Mouse (Mus musculus): Measurements from ENCODE around the gene Ppp2r5c. TPM values are rescaled to one million over a fixed set of nuclear protein-coding genes. Genes with fewer than 3 reads are reported as not detected.

The Ppp2r5c gene
- total RNA-seq, 2 experiments from 2014 or later: 242 to 247 TPM

DNA sequence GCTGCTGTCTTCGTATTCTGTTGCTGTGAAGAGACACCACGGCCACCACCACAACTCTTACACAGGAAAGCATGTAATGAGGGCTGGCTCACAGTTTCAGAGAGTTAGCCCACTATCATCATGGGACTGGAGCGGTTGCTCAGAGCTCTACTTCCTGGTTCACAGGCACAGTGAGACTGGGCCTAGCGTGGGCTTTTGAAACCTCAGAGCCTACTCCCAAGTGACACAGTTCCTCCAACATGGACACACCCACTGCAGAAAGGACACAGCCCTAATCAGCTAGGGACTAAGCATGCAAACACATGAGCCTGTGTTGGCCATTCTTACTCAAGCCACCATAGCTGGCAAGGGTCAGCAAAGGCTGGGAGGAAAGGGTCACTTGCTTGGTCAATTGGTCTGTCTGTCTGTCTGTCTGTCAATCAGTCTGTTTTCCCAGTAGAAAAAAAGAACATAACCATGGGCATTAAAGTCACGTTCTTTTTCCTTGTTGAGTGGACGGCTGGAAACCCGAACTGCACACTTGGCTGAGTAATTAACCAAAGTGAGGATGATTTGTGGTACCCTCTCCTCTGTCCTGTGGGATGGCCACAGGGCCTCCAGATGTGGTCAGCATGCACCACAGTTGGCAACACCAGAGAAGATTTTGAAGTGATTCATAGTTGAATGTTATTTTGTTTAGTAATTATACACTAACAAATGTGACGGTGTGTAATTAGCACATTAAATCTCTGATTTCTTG lies 56.7 kb downstream of the Ppp2r5c start:
- intact Hi-C loops (cut with DNase I): no loop called here
- no peak for DNase-seq (ENCODE audit: low spot score in 2 of 2)

DNA sequence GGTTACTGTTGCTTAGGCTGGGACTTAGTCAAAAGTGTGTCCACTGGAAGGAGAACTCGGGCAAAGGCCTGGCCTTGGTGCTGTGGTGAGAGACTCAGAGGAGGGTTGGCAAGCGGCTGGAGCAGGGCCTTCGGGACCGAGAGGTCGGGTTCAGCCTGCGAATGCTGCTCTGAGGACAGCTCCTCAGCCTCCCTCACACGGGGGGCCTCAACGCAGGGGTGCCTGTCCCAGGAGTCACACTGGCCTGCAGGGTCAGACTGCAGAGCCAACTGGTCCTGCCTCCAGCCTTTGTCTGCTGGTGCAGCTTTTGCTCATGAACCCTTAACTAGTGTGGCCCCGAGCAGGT lies 57.2 kb downstream of the Ppp2r5c start:
- intact Hi-C loops (cut with DNase I): no loop called here
- no peak for DNase-seq (ENCODE audit: low spot score in 2 of 2)

DNA sequence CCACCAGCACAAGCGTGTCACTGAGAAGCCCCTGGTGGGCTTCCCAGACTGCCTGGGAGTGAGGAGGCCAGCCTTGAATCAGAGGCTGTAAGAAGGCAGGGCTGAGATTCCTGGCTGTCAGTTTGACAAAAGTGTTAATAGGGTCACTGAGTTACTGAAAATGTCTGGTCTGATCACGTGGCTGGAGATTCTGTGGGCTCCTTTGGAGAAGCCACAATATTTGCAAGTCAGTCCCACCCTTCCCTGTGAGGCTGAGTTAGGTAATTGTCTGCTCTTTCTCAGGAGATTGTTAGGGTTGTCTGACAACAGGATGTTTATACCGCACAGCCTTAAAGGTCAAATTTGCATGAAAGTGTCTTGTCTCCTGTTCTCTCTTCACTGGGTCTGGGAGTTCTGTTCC lies 57.9 kb downstream of the Ppp2r5c start:
- intact Hi-C loops (cut with DNase I): no loop called here
- DNase-seq (ENCODE audit: low spot score in 2 of 2): no peak

DNA sequence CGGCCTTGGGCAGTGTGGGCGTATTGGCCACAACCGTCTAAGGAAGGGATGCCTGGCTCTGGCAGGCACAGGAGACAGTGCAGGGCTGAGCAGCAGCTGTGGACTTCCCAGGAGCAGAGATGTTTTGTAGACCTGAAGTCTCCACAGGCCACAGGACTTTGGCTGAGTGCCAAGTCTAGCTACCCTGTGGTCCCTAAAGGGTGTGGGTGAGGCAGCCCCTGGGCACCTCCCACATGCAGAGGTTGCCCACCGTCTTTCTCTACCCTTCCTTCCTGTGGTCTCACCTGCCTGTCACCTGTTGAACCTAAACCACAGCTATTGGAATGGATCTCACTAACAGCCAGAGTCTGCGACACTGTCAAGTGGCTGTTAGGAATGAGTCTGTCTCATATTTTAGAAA lies 59.1 kb downstream of the Ppp2r5c start:
- DNase-seq (ENCODE audit: low spot score in 2 of 2): no peak
- intact Hi-C loops (cut with DNase I): no loop called here

DNA sequence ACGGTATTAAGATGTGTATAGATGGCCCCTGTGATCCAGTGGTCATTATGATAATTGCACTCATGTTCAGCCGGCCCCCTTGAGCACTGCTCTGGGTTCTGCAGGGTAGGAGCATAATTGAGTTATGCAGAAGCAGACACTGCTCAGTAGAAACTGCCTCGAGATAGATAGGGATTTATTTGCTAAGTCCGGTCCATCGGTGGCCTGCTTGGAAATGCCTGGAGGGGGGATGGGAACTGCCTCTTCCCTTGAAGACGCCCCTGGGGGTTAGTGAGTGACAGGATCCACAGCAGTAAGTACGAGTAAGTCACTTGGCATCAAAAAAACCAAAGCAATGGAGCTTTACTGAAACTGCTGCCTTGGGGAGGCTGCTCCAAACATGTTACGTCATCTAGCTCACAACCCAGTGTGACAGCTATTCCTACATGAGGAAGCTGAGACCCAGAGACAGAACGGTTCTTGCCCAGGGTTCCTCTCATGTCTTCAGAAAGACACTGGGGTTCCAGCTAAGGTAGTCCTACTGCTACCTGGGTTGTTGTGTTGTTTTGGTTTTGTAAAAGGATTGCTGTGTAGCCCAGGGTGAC lies 60.9 kb downstream of the Ppp2r5c start:
- no peak for DNase-seq (ENCODE audit: low spot score in 2 of 2)
- intact Hi-C loops (cut with DNase I): no loop called here

DNA sequence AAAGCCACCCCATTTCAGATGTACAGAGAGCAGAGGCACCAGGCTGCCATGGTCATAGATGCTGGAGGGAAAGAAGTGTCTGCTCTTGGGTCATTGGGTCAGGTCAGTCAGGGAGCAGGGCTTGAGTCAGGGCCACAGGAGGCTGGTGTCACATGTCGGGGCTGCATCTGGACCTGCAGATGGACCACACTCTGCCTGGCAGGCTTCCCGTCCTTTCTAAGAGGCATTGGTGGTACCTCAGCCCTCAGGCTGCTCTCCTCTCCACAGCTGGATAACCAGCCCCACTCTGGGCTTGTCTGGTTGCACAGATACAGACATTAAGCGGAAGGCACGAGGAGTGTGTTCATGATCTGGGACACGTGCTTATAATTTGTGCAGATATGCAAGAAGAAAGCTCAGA lies 61.8 kb downstream of the Ppp2r5c start:
- no peak for DNase-seq (ENCODE audit: low spot score in 2 of 2)
- intact Hi-C loops (cut with DNase I): no loop called here

DNA sequence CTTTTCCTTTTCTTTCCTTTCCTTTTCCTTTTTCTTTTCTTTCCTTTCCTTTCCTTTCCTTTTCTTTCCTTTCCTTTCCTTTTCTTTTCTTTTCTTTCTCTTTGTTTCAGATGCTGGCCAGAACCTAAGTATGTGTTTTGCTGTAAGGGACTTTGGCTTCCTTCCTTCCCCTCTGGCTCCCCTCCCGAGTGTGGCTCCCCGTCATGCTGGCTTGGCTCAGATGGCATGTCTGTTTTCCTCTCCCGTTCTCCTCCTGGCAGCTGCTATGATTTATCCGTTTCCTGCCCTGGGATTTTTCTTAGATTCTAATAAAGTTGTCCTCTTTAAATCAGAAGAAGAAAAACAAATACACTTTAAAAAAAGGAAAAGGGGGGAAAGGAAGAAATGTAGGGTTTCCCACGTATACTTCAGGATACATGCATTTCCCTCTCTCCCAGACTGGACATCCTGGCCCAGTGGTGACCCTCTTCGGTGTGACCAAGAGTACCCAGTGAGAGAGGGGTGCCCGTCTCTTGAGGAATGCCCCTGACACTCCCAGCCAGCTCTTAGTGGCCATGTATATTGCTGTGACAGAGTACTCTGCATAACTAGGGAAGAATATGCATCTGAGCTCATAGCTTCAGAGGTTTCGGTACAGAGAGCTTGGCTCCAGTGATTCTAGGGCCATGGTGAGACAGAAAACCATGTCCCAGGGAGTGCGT lies 63.4 kb downstream of the Ppp2r5c start:
- intact Hi-C loops (cut with DNase I): no loop called here
- peak in 1 of 2 experiments; percentile 39 for DNase-seq (ENCODE audit: low spot score in 2 of 2)

DNA sequence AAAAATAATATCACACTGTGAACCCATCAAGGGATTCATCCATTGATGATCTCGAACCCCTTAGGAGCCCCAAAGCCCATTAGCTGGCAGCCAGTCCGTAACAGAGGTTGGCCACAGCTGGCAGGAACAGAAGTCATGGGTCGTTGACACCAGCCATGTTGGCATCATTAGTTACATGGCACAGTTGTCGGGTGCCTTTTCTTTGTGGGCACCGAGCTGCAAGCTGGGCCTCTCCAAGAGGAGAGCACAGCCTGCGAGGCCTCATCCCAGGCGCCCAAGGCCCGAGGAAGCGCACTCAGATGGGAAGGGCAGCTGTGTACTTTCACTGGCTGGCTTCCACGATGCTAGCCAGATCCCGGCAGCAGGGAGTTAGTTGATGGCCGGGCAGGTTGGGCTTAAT lies 64.3 kb downstream of the Ppp2r5c start:
- intact Hi-C loops (cut with DNase I): no loop called here
- DNase-seq (ENCODE audit: low spot score in 2 of 2): no peak

DNA sequence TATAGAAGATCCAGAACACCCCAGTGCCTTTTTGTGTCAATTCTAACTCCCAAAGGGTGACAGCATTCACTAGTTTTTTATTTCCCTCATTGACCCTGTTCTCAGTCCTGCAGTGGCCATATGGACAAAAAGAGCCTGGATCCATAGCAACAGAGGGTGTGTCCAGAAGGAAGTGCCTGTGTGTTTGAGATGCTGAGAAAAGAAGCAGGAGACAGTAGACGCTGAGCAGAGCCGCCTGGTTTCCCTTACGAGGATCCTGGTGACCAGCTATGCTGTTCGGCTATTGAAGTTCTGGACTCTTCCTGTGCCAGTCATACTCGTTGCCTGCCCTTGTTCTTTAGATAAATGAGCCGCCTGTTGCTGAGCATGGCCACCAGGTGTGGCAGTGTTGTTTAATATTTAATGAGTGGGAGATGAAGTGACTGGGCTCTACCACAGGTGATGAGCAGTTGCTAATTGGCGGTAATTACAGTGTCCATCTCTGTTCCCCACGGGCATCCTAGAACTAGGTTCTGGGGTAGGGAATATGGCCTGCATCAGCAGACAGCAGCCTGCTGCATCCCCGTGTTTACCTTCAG lies 65.0 kb downstream of the Ppp2r5c start:
- intact Hi-C loops (cut with DNase I): no loop called here
- no peak for DNase-seq (ENCODE audit: low spot score in 2 of 2)

DNA sequence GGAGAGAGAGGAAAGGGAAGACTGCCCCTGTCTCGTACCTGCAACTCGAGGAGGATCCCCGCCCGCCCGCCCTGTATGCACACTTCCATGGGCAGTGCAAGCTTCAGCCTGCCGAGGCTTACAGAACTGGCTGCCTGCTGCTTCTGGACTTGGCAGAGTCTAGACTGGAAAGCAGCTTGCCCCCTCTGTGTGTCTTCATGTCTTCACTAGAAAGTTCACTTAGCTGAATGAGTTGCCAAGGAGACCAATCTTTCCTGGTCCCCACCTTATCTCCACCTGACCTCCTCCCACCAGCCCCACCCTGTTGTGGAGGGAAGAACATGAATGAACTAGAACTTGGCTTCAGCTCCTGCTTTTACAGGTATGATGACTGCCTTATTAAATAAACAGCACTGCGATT lies 66.0 kb downstream of the Ppp2r5c start:
- intact Hi-C loops (cut with DNase I): no loop called here
- DNase-seq (ENCODE audit: low spot score in 2 of 2): no peak

DNA sequence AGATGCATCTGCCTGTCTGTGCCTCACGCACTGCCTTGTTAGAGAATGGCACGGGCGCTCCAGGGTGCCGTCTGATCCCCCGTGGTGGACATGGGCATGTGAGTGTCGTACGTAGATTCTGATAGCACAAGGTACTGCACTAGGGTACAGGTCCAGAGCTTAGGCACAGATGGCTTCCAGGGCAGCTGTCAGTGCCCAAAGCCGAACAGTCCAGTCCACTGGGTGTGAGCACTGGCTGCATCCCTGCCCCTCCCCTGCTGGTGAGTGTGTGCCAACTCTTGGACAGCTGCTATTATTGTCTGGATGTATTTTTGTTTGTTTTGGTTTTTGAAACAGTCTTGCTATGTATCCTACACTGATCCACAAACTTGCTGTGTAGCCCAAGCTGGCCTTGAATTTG lies 68.8 kb downstream of the Ppp2r5c start:
- intact Hi-C loops (cut with DNase I): no loop called here
- DNase-seq (ENCODE audit: low spot score in 2 of 2): no peak

DNA sequence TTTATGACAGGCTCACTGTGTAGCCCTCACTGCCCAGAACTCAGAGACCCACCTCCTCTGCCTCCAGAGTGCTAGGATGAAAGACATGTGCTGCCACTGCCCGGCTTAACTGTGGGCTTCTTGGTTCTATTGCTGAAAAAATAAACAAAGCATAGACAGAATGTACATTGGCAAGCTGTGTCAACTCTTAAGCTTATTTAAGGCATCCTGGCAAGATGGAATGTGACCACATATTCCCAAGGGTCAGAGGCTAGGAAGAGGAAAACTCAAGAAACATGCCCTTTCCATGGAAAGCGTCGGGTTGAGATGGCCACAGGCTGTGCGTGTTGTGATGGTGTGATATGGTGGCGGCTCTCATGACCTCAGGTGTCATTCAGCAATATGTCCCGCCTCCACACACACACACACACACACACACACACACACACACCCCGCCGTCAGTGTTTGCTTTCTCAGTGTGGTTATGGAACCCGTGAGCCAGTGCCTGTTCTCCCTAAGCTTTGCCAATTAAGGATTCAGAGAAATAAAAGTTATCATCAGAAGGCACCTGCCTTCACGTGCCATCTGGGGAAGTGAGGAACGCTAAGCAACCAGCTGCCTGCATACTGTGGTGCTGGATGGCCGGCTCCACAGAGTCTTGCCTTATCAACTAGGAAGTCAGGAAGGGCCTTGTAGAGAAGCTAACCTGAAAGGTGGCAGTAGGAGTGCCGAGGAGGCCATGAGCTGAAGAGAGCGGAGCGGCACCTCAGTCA lies 73.5 kb downstream of the Ppp2r5c start:
- intact Hi-C loops (cut with DNase I): no loop called here
- no peak for DNase-seq (ENCODE audit: low spot score in 2 of 2)

DNA sequence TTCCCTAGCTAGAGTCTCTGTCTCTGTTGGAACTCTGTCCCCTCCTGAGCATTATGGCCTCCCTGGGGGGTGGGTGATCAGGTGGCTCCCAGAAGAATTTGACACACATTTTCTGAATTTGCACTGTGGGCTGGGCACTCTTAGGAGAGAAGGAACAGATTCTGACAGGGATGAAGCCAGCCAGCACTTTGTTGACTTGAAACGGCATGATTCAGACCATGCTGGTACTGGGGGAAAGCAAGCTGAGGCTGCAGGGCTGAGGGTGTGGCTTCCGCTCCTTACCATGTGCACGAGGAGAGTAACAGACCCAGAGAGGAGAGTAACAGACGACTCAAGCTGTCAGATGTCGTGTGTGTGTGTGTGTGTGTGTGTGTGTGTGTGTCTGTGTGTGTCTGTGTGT lies 76.6 kb downstream of the Ppp2r5c start:
- intact Hi-C loops (cut with DNase I): no loop called here

DNA sequence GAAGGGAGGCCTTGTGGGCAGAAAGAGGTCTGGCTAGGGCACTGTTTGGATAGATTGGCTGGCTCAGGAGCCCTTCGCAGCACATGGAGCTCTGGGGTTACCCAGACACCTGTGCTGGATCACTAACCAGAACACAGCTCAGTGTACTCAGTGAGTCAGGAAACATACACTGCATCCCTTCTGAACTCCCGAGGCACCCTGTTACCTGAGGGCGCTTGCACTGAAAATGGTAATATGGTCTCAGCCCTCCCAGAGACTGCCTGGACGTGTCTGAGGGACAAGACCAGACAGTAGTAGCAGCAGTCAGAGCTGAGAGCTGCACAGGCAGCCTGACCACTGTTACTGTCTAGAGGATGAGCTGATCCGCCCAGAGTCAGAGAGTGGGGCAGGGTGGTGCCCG lies 85.8 kb downstream of the Ppp2r5c start:
- intact Hi-C loops (cut with DNase I): no loop called here
- DNase-seq (ENCODE audit: low spot score in 2 of 2): no peak

More for the DNA sequence above, 76.6 kb downstream of the Ppp2r5c start:
- DNase-seq (ENCODE audit: low spot score in 2 of 2): no peak

DNA sequence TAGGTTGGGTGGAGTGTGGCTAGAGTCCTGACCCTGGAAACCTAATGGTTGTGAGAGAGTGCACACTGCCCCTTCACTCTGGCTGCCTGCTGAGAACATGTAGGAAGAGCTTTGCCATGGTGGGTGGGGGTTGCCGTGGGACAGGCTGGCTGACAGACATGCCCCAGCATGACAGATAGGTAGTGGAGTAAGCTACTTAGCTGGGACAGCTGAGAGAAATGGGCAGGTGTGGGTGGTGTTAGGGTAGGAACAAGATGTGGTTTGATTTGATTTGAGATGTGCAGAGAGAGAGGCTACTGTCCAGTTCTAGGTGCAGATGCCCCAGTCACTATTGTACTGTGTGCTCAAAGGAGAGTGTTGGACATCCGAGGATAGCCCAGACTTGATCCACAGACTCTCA lies 86.2 kb downstream of the Ppp2r5c start:
- intact Hi-C loops (cut with DNase I): no loop called here
- no peak for DNase-seq (ENCODE audit: low spot score in 2 of 2)

DNA sequence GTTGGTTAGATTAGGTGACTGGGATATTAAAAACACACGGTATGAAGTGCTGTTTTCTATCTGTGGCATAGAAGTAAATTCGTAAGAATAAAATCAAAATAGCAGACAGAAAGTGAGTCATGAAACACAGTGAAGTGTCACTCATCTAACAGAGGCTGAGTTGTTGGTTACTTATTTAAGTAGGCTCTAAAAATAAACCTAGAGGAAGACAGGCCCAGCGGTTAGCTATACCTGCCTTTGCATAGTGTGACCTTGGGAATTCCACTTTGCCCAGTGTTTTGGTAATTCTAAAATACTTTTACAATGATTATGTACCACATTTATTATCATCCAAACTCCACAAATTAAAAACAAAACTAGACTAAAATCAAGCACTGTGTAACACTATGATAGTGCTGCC lies 86.9 kb downstream of the Ppp2r5c start:
- no peak for DNase-seq (ENCODE audit: low spot score in 2 of 2)
- intact Hi-C loops (cut with DNase I): no loop called here

DNA sequence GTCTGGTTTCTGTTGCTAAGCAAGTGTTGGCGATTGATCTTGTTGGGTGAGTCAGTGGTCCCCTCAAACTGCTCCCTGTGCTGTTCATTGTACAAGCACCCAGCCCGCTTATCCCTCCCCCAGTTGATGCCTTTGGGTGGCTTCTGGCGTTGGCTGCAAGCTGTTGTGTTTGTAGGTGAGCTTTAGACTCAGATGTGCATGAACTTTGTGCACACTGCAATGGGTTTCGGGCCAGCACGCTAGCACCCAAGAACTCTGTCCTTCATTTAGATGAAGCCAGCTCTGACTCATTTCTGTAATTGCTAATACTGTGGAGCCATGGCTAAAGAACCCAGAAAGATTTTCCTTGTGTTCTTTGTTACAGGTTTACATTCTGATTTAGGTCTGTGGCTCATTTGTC lies 88.4 kb downstream of the Ppp2r5c start:
- intact Hi-C loops (cut with DNase I): loop anchor here (5.0 kb wide), 1 partner anchor 78 kb away; no protein-coding TSS in a partner anchor
- DNase-seq (ENCODE audit: low spot score in 2 of 2): no peak

DNA sequence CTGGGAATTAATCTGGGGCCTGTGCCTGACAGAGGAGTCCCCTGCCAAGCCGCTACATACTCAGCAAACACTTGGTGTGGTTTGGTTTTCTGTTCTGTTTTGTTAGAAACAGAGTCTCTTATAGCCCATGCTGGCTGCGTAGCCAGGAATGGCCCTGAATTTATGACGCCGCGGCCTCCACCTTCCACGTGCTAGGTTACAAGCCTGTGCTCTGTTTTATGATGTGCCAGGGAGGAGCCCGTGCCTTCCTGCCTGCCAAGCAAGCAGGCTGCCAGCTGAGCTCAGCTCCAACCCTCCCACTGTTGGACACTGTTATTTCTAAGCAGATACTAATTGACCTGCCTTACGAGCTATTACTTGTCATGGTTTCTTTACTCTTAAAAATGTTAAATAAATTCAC lies 90.8 kb downstream of the Ppp2r5c start:
- intact Hi-C loops (cut with DNase I): loop anchor here (5.0 kb wide), 1 partner anchor 80 kb away; no protein-coding TSS in a partner anchor
- DNase-seq (ENCODE audit: low spot score in 2 of 2): peak in 1 of 2 experiments; percentile 41

DNA sequence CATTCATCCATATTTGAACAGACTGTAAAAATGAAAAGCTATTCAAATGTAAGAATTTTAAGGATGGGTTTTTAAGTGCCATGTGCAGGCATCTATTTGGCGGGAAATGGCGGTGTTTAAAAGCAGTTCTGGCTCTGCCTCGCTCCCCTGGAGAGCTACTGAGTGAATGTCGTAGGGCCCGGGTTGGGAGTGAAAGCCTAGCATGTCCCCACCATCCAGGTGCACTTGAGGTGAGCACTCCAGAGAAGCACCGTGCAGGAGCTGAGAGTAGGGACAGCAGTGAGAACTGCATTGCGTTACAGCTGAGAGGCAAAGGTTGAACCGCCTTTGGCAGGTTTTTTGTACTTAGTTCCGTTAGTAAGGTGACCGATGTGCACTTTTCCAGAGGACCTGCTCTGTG lies 92.4 kb downstream of the Ppp2r5c start:
- intact Hi-C loops (cut with DNase I): loop anchor here (5.0 kb wide), 1 partner anchor 82 kb away; no protein-coding TSS in a partner anchor

DNA sequence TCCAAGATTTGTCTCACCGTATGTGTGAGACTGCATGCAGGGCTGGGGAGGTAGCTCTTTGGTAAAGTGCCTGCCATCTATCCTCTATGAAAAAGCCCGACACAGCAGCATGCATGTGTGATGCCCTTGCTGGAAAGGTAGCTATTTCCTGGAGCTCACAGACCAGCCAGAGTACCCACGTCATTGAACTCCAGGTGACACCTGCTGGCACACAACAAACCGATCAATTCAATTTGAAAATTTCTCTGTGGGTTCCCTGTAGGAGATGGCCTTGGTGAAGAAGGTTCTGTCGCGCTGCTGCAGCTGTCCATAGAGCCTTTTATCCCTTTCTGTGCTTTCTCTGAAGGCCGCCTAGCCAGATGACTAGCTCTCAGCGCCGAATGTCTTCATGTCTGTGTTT lies 92.9 kb downstream of the Ppp2r5c start:
- intact Hi-C loops (cut with DNase I): loop anchor here (5.0 kb wide), 1 partner anchor 82 kb away; no protein-coding TSS in a partner anchor
- no peak for DNase-seq (ENCODE audit: low spot score in 2 of 2)

More for the DNA sequence above, 92.4 kb downstream of the Ppp2r5c start:
- no peak for DNase-seq (ENCODE audit: low spot score in 2 of 2)
